Mouse (Mus musculus) cortical plate, adult 2 months (tissue): ENCODE data around the gene St3gal4.

Source experiments
- CTCF ChIP-seq: fragments of 200-500 bp; IDR thresholded peaks from 2 replicates; pipeline ENCODE4 v1.5.1; 2011; ENCODE audit warnings: mild to moderate bottlenecking, control low read depth, low read length; ENCODE audit not compliant: insufficient read depth; ENCODE audit errors: extremely low read depth
- POLR2A ChIP-seq: fragments of 200-500 bp; IDR thresholded peaks from 2 replicates; pipeline ENCODE4 v1.6.1; 2011; ENCODE audit warnings: mild to moderate bottlenecking, low read length, control low read depth; ENCODE audit not compliant: insufficient read depth; ENCODE audit errors: extremely low read depth

GRCm38 (mm10) chr9:35108916-35109315 is 10.2 kb downstream of the St3gal4 start:
- TF ChIP-seq POLR2A, result no peak
- TF ChIP-seq CTCF, result no peak
